8 mouse cellular contexts compared by ENCODE assay signal in the genomic region with DNA sequence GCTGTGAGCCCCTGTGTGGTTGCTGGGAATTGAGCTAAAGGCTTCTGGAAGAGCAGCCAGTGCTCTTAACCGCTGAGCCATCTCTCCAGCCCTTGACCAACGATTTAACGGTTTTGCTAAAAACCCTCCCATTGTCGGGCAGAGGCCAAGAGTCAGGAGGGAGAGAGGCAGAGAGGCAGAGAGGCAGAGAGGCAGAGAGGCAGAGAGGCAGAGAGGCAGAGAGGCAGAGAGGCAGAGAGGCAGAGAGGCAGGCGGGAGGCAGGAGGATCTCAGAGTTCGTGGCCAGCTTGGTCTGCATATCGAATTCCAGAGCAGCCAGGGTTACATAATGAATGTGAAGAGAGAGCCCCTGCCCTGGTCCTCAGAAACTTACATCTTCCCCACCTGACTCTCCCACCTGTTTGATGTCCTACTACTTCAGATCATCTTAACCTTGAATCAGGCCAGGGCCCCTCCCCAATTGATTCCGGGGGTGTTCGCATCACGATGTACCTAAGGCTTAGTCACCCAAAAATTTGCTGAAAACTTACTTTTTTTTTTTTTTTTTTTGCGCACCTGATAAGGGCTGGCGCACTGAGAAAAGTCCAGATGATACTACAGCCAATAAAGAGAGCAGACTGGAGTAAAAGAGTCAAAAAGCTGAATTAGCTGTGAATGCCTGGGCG. TPM values are rescaled to one million over a fixed set of nuclear protein-coding genes. Genes with fewer than 3 reads are reported as not detected.
A peak's percentile ranks its signal among the peaks of the same experiment; 100 is the strongest.
DNase-seq lines count a peak whose midpoint lies in the region; ATAC-seq and TF ChIP-seq lines count a peak whose summit lies in the region.

No protein-coding gene starts in this region.

- TF ChIP-seq POLR2A in cortical plate, adult 2 months (IDR thresholded peaks at IDR 0.05; ENCODE audit: extremely low read depth, insufficient read depth, low read length) = no peak

- no peak for DNase-seq in left cerebral cortex, adult 2 months (ENCODE audit: extremely low spot score in 1 of 2, low spot score in 2 of 2)
- no peak for DNase-seq in left cerebral cortex, adult 11 months (ENCODE audit: low spot score)
- no peak for DNase-seq in hindbrain, embryonic 14.5 days (ENCODE audit: low spot score)
- DNase-seq in midbrain, postnatal 0 days (ENCODE audit: low spot score) = no peak
- no peak for DNase-seq in left cerebral cortex, adult 18-20 months (ENCODE audit: low spot score in 2 of 2)
- DNase-seq in frontal cortex, postnatal 14 days (ENCODE audit: low spot score in 2 of 2) = no peak
- no peak for DNase-seq in MN1 (ENCODE audit: low spot score)

- peak overlapping the region; percentile 53 for H3K4me3 ChIP-seq in left cerebral cortex, adult 2 months
- peak overlapping the region; percentile 46 for H3K4me3 ChIP-seq in cortical plate, adult 2 months (ENCODE audit: insufficient read depth, low read length)
- peak overlapping the region; percentile 41 for H3K4me3 ChIP-seq in hindbrain, embryonic 14.5 days (replicated peaks; ENCODE audit: low read length)
- peak overlapping the region; percentile 45 for H3K4me3 ChIP-seq in midbrain, postnatal 0 days (ENCODE audit: low read depth, low read length)

- TF ChIP-seq CTCF in left cerebral cortex, adult 2 months (IDR thresholded peaks at IDR 0.05) = no peak
- TF ChIP-seq CTCF in cortical plate, adult 2 months (IDR thresholded peaks at IDR 0.05; ENCODE audit: extremely low read depth, insufficient read depth, low read length) = no peak
- TF ChIP-seq CTCF in midbrain, postnatal 0 days (IDR thresholded peaks at IDR 0.05) = no peak

- no peaks in the 10 kb centered on the region for H3K36me3 ChIP-seq in hindbrain, embryonic 14.5 days (replicated peaks; ENCODE audit: control insufficient read depth, insufficient read depth)
- H3K36me3 ChIP-seq in midbrain, postnatal 0 days (ENCODE audit: insufficient read depth, low read length) = no peaks in the 10 kb centered on the region

- no peak for ATAC-seq in hindbrain, embryonic 14.5 days (ENCODE audit: low FRiP score)
- ATAC-seq in midbrain, postnatal 0 days (ENCODE audit: low FRiP score) = no peak

- H3K27me3 ChIP-seq in hindbrain, embryonic 14.5 days (ENCODE audit: control insufficient read depth, insufficient read depth, low read length) = 0 out of 2 replicates have a peak, but pooled peaks cover 5% of the 10 kb centered on the region
- 0 out of 2 replicates have a peak, but pooled peaks cover 4% of the 10 kb centered on the region for H3K27me3 ChIP-seq in midbrain, postnatal 0 days (ENCODE audit: insufficient read depth, low read length)

- no peaks in the 10 kb centered on the region for H3K9me3 ChIP-seq in hindbrain, embryonic 14.5 days (ENCODE audit: control insufficient read depth, low read length)
- no peaks in the 10 kb centered on the region for H3K9me3 ChIP-seq in midbrain, postnatal 0 days (ENCODE audit: low read length)

- 10% methylated on average over 13 of the region's 13 CpGs for WGBS in hindbrain, embryonic 14.5 days
- WGBS in midbrain, postnatal 0 days = 6% methylated on average over 13 of the region's 13 CpGs

- no peaks in the 10 kb centered on the region for H3K4me1 ChIP-seq in cortical plate, adult 2 months (ENCODE audit: control insufficient read depth, insufficient read depth, low read length)
- H3K4me1 ChIP-seq in hindbrain, embryonic 14.5 days (replicated peaks; ENCODE audit: control insufficient read depth, insufficient read depth, low read length) = no peaks in the 10 kb centered on the region
- no peaks in the 10 kb centered on the region for H3K4me1 ChIP-seq in midbrain, postnatal 0 days (ENCODE audit: insufficient read depth, low read length)

- peak overlapping the region; percentile 71 for H3K4me2 ChIP-seq in hindbrain, embryonic 14.5 days (replicated peaks)
- peak overlapping the region; percentile 67 for H3K4me2 ChIP-seq in midbrain, postnatal 0 days (ENCODE audit: low read depth, low read length, poor library complexity, severe bottlenecking)

- H3K27ac ChIP-seq in left cerebral cortex, adult 2 months = peak overlapping the region; percentile 22; the same call in 1 of the 2 replicates
- H3K27ac ChIP-seq in cortical plate, adult 2 months (ENCODE audit: insufficient read depth, low read length) = no peak overlapping the region
- 0 out of 2 replicates have a peak overlapping the region, but pooled peaks have one; percentile 57 for H3K27ac ChIP-seq in hindbrain, embryonic 14.5 days
- H3K27ac ChIP-seq in midbrain, postnatal 0 days (ENCODE audit: low read depth, low read length) = peak overlapping the region; percentile 51; the same call in 1 of the 2 replicates

- no peak overlapping the region; the same call in 1 of the 2 replicates for H3K9ac ChIP-seq in hindbrain, embryonic 14.5 days
- peak overlapping the region; percentile 50 for H3K9ac ChIP-seq in midbrain, postnatal 0 days (replicated peaks; ENCODE audit: low read length, poor library complexity, severe bottlenecking)

- intact Hi-C loops in left cerebral cortex, adult 2 months (cut with DNase I) = no loop called here

RNA-seq across cellular contexts. Expression of a gene that starts 13.1 kb away (rescaled TPM):
- 1 to 10 TPM; 4.1 to 4.9 TPM for total RNA-seq in left cerebral cortex, adult 2 months (2021)
- 3.2 and 3.8 TPM in 2 replicates for polyA plus RNA-seq in cortical plate, adult 2 months (2012; rRNA removed)
- 2.7 and 3.9 TPM in 2 replicates for polyA plus RNA-seq in hindbrain, embryonic 14.5 days (2014; fragmentation: Nextera tagmentation; extraction: Ambion mirVana)
- 1.7 and 2.4 TPM in 2 replicates for total RNA-seq in midbrain, postnatal 0 days (2014; rRNA removed)
- 2.1 and 2.3 TPM in 2 replicates for polyA plus RNA-seq in midbrain, postnatal 0 days (2015; fragmentation: Nextera tagmentation; extraction: Ambion mirVana)
- total RNA-seq in left cerebral cortex, adult 18-20 months (2021) = 1 to 10 TPM; 5.2 to 6.1 TPM

RNA-seq across cellular contexts. Expression of a gene that starts 58.9 kb away (rescaled TPM):
- 1 to 10 TPM; 4.8 to 5.6 TPM for total RNA-seq in left cerebral cortex, adult 2 months (2021)
- 7.2 and 7.4 TPM in 2 replicates for polyA plus RNA-seq in cortical plate, adult 2 months (2012; rRNA removed)
- 6.3 and 7.8 TPM in 2 replicates for polyA plus RNA-seq in hindbrain, embryonic 14.5 days (2014; fragmentation: Nextera tagmentation; extraction: Ambion mirVana)
- total RNA-seq in midbrain, postnatal 0 days (2014; rRNA removed) = 0.66 and 2.7 TPM in 2 replicates
- polyA plus RNA-seq in midbrain, postnatal 0 days (2015; fragmentation: Nextera tagmentation; extraction: Ambion mirVana) = 8.9 and 10.2 TPM in 2 replicates
- total RNA-seq in left cerebral cortex, adult 18-20 months (2021) = 1 to 10 TPM; 5.1 to 6.4 TPM

RNA-seq across cellular contexts. Expression of a gene that starts 59.0 kb away (rescaled TPM):
- total RNA-seq in left cerebral cortex, adult 2 months (2021) = 10 to 100 TPM; 17.7 to 19.4 TPM
- 15.9 and 18.2 TPM in 2 replicates for polyA plus RNA-seq in cortical plate, adult 2 months (2012; rRNA removed)
- 36.8 and 39.8 TPM in 2 replicates for polyA plus RNA-seq in hindbrain, embryonic 14.5 days (2014; fragmentation: Nextera tagmentation; extraction: Ambion mirVana)
- total RNA-seq in midbrain, postnatal 0 days (2014; rRNA removed) = 37.3 and 41.7 TPM in 2 replicates
- 34.1 and 38.3 TPM in 2 replicates for polyA plus RNA-seq in midbrain, postnatal 0 days (2015; fragmentation: Nextera tagmentation; extraction: Ambion mirVana)
- 10 to 100 TPM; 13.7 to 14.1 TPM for total RNA-seq in left cerebral cortex, adult 18-20 months (2021)
